Mouse (Mus musculus) midbrain, embryonic 11.5 days (tissue): ENCODE results near the gene Crb1. TPM values are rescaled to one million over a fixed set of nuclear protein-coding genes. Genes with fewer than 3 reads are reported as not detected.

Source experiments
- ATAC-seq: fragments of 200-750 bp; cut with Nextera tagmentation; 2 replicates; pipeline ENCODE4 v1.8.0; 2017; ENCODE audit warnings: moderate TSS enrichment, moderate library complexity; ENCODE audit not compliant: low FRiP score
- DNase-seq: peaks from one replicate; pipeline ENCODE4 v3.0.0; 2015; ENCODE audit warnings: low spot score; ENCODE audit errors: missing footprints
- H3K27ac ChIP-seq: fragments of 300-500 bp; sonication (generic); 2 replicates; pipeline ENCODE4 v1.5.1; 2014; ENCODE audit warnings: low read depth, low read length
- H3K27me3 ChIP-seq: fragments of 300-500 bp; sonication (generic); 2 replicates; pipeline ENCODE4 v1.6.1; 2014; ENCODE audit warnings: mild to moderate bottlenecking, low read length, moderate library complexity, mixed read lengths; ENCODE audit not compliant: control insufficient read depth, insufficient read depth
- H3K36me3 ChIP-seq: fragments of 300-500 bp; sonication (generic); 2 replicates; pipeline ENCODE4 v1.6.1; 2014; ENCODE audit warnings: mild to moderate bottlenecking, low read length, moderate library complexity, mixed read lengths; ENCODE audit not compliant: control insufficient read depth, insufficient read depth
- H3K4me1 ChIP-seq: fragments of 300-500 bp; sonication (generic); 2 replicates; pipeline ENCODE4 v1.6.1; 2014; ENCODE audit warnings: low read length; ENCODE audit not compliant: control insufficient read depth, insufficient read depth
- H3K4me2 ChIP-seq: fragments of 300-500 bp; sonication (generic); 2 replicates; pipeline ENCODE4 v1.6.1; 2014; ENCODE audit warnings: mild to moderate bottlenecking, moderate library complexity
- H3K4me3 ChIP-seq: fragments of 300-500 bp; sonication (generic); 2 replicates; pipeline ENCODE4 v1.5.1; 2014; ENCODE audit warnings: low read depth, low read length
- H3K9ac ChIP-seq: fragments of 300-500 bp; sonication (generic); 2 replicates; pipeline ENCODE4 v1.6.1; 2014; ENCODE audit warnings: low read length
- H3K9me3 ChIP-seq: fragments of 300-500 bp; sonication (generic); 2 replicates; pipeline ENCODE4 v1.6.1; 2016; ENCODE audit warnings: low read length; ENCODE audit not compliant: control insufficient read depth
- WGBS: fragments of 180-500 bp; shearing (Covaris S2); extraction: QIAGEN DNeasy Blood & Tissue Kit; methylation state at CpG from one replicate; pipeline ENCODE4 v1.1.7; 2014; 5-methylcytosine and 5-hydroxymethylcytosine counted together
- polyA plus RNA-seq: library from polyadenylated mRNA; unstranded; fragments of >200 nt; fragmentation: Nextera tagmentation; extraction: Ambion mirVana; gene quantifications from 2 replicates; pipeline ENCODE4 v1.2.1, GENCODE M21; 2014

Crb1 gene
- polyA plus RNA-seq, 1 experiment from 2014 or later, result 2.5 TPM

DNA sequence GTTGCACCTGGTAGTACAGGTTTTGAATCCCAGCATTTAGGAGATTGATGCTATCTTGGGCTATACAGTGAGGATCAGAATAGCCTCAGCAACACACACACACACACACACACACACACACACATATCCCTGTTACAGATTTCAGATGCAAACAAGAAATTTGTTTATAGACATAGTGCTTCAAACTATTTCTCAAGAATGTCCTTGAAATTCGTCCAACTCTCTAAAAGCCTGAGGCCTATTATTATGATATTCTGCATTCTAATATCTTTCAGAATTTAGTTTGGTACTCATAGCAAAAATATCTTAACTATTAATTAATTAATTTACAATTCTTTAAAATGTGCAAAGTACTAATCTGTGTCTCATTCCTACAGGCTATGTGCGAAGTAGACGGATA lies 124.9 kb downstream of the Crb1 start:
- ATAC-seq, result no peak
- no peak for DNase-seq
- H3K27me3 ChIP-seq, result no peaks in the 10 kb centered on the region
- H3K36me3 ChIP-seq, result no peaks in the 10 kb centered on the region
- no peaks in the 10 kb centered on the region for H3K9me3 ChIP-seq
- no peak overlapping the region for H3K9ac ChIP-seq
- H3K4me1 ChIP-seq, result no peaks in the 10 kb centered on the region
- WGBS, result 91% methylated on average over 3 of the region's 3 CpGs
- H3K4me2 ChIP-seq, result no peak overlapping the region
- H3K27ac ChIP-seq, result no peak overlapping the region
- no peak overlapping the region for H3K4me3 ChIP-seq

DNA sequence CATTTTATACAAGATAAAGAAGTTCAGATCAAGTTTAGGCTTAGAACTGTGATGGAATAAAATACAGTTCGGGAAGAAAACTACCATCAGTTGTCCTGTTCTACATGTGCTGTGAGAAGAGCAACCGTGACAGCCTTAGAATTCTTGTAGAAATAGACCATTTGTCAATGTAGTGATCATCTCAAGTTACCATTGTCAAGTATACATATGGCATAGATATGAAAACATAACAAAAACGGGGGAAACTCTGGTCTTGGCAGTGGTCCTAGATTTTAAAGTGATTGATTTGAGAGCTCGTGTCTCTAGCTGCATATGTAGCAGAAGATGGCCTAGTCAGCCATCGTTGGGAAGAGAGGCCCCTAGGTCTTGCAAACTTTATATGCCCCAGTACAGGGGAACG lies 127.7 kb downstream of the Crb1 start:
- no peak overlapping the region for H3K4me2 ChIP-seq
- no peak overlapping the region for H3K9ac ChIP-seq
- H3K36me3 ChIP-seq, result no peaks in the 10 kb centered on the region
- H3K27ac ChIP-seq, result no peak overlapping the region
- H3K4me3 ChIP-seq, result no peak overlapping the region
- no peaks in the 10 kb centered on the region for H3K27me3 ChIP-seq
- no peaks in the 10 kb centered on the region for H3K4me1 ChIP-seq
- no peak for DNase-seq
- no peak for ATAC-seq
- WGBS, result 94% methylated on average over 6 of the region's 6 CpGs
- H3K9me3 ChIP-seq, result no peaks in the 10 kb centered on the region

- H3K27me3 ChIP-seq, result no peaks in the 10 kb centered on the region
- H3K9me3 ChIP-seq, result no peaks in the 10 kb centered on the region
- H3K4me3 ChIP-seq, result no peak overlapping the region
- ATAC-seq (no peak), DNase-seq (no peak)
- WGBS, result 86% methylated on average over 12 of the region's 12 CpGs
- H3K36me3 ChIP-seq, result no peaks in the 10 kb centered on the region
- H3K4me2 ChIP-seq, result no peak overlapping the region
- H3K27ac ChIP-seq, result no peak overlapping the region
- no peak overlapping the region for H3K9ac ChIP-seq
- no peaks in the 10 kb centered on the region for H3K4me1 ChIP-seq
These were observed 130.0 kb downstream of the Crb1 start for GRCm38 (mm10) chr1:139246723-139247380.

DNA sequence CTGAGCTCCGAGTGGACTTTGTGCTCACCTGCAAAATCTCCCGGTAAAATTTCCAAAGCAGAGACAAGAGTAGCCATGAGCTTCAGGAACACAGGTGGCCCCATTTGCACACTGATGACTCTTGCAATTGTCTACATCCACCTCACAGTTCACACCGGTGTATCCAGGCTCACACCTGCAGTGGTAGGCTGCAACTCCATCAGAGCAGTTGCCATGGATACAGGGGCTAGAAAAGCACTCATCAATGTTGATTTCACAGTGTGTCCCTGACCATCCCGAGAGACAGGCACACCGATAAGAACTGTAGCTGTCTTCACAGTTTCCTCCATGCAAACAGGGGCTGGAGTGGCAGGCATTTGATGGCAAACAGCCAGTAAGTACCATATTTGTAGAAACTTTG lies 140.1 kb downstream of the Crb1 start:
- Histone ChIP-seq H3K9ac (no peak overlapping the region), H3K27me3 (no peaks in the 10 kb centered on the region), H3K4me3 (no peak overlapping the region), H3K27ac (no peak overlapping the region), H3K4me1 (no peaks in the 10 kb centered on the region), H3K4me2 (no peak overlapping the region), H3K9me3 (no peaks in the 10 kb centered on the region), H3K36me3 (no peaks in the 10 kb centered on the region)
- ATAC-seq, result no peak
- 61% methylated on average over 5 of the region's 5 CpGs for WGBS
- no peak for DNase-seq

DNA sequence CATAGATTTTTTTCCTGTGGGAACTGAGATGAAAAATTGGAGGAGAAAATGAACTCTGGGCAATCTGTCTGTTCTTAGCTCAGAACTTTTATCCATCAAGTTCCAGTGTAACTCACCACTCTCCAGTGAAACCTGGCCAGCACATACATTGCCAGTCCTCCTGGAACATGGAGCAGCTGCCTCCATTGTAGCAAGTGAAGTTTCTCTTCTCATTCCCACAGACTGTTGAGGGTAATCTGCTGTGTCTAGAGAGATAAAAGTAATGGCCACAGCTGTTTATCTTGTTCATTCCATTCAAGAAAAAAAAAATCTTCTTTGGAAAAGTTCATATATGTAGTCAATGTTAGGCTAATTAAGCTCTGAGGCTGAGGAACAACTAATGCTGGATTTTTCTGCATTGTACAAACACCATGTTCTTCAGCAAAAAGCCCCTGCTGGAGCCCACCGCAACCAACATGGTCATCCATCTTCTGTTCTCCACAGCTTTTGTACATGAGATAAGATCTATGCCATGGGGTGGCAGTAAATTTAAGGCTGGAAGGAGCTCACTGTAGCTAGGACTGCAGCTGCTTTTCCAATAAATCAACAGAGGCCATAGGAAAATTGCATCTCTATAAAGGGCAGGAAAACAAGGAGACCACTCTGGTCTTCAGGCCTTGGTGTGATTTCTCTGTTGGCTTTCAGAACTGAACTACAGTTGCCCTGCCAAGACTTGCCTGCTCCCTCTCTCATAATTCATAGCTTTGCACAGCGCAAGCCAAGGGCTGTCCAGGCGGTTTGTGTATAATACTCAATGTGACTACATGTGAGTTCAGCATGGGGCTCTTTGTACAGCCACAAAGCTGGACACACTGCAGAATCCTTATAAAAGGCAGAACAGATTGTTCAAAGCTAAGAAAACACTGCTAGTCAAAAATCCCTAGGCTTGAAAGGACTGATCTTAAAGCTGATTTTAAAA lies 142.0 kb downstream of the Crb1 start:
- Histone ChIP-seq H3K9ac (no peak overlapping the region), H3K4me2 (no peak overlapping the region), H3K4me3 (no peak overlapping the region), H3K9me3 (no peaks in the 10 kb centered on the region), H3K27ac (no peak overlapping the region), H3K4me1 (no peaks in the 10 kb centered on the region), H3K36me3 (no peaks in the 10 kb centered on the region), H3K27me3 (no peaks in the 10 kb centered on the region)
- 86% methylated on average over 3 of the region's 3 CpGs for WGBS
- DNase-seq, result no peak
- no peak for ATAC-seq

- no peaks in the 10 kb centered on the region for H3K9me3 ChIP-seq
- H3K9ac ChIP-seq, result no peak overlapping the region
- H3K27me3 ChIP-seq, result no peaks in the 10 kb centered on the region
- no peak overlapping the region for H3K27ac ChIP-seq
- H3K4me2 ChIP-seq, result no peak overlapping the region
- no peak overlapping the region for H3K4me3 ChIP-seq
- H3K36me3 ChIP-seq, result no peaks in the 10 kb centered on the region
- H3K4me1 ChIP-seq, result no peaks in the 10 kb centered on the region
- no peak for ATAC-seq
- DNase-seq, result no peak
- 73% methylated on average over 3 of the region's 3 CpGs for WGBS
These were observed 144.3 kb downstream of the Crb1 start for GRCm38 (mm10) chr1:139232636-139233035.

DNA sequence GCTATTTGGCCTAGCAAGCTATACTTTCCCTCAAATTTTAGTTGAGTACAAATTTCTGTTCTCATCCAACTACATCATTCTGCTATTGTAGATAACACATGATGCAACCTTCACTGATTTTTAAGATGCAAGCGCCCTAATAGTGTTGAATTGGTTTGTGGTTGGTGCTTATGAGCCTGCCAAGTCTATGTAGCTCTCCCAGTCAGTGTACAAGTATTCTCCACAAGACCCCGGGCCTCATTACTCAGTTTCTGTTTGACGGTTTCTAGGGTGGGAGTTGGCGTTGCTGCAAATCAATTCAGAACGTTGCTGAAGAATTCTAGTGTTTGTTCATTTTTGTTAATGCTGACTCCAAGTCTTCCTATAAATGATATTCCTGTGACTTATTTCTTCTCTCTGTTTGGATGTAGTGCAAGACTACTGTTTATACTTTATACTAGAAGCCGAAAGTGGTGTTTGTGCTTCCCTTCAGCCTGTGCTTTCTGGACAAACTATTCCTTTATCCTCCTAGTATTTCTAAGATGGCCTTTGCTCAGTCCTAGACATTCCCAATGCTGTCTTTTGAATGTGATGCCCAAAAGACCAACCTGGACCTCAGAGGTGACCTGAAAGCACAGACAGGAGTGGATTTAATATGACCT lies 152.5 kb downstream of the Crb1 start:
- no peak overlapping the region for H3K9ac ChIP-seq
- ATAC-seq (no peak), DNase-seq (peak; percentile 77)
- WGBS, result 89% methylated on average over 6 of the region's 6 CpGs
- no peaks in the 10 kb centered on the region for H3K27me3 ChIP-seq
- H3K27ac ChIP-seq, result no peak overlapping the region
- no peaks in the 10 kb centered on the region for H3K36me3 ChIP-seq
- no peaks in the 10 kb centered on the region for H3K9me3 ChIP-seq
- H3K4me3 ChIP-seq, result no peak overlapping the region
- H3K4me2 ChIP-seq, result no peak overlapping the region
- H3K4me1 ChIP-seq, result no peaks in the 10 kb centered on the region

DNA sequence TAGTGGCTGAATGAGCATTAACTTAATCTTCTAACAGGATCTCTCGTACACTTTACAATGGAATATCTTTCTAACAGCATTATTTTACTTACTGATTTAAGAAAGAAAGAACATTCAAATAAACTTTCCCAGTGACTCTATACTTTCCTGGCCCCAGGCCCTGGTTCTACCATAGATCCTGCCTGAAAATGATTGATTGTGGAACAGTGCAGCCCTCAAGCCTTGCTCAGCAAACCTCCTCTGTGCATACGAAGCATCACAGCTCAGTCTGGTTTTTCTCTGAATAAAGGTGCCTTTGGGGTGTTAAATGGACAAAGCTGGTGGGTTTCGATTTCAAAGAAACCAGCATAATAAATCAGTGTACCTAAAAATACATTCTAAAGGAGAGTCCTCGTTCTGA lies 153.1 kb downstream of the Crb1 start:
- DNase-seq, result peak; percentile 33
- Histone ChIP-seq H3K4me2 (no peak overlapping the region), H3K4me3 (no peak overlapping the region), H3K27me3 (no peaks in the 10 kb centered on the region), H3K36me3 (no peaks in the 10 kb centered on the region), H3K9me3 (no peaks in the 10 kb centered on the region), H3K4me1 (no peaks in the 10 kb centered on the region), H3K9ac (no peak overlapping the region), H3K27ac (no peak overlapping the region)
- 80% methylated on average over 4 of the region's 4 CpGs for WGBS
- no peak for ATAC-seq

DNA sequence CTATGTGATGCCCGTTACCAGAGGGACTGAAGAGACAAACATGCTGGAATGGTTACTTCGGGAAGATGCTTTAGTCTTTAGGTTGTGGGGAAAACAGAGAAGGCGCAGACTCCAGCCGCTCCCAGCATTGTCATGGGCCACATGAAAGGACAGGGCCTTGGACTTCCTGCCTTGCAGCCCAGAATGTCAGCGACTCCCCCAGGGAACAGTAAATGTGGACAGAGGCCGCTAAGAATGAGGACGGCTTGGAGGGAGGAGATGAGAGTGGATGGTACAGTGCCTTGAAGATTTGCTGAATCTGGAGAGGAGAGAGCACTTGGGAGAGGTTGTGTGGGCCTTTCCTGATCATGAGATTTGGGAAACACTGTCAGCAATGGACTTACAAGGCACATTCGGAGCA lies 161.6 kb downstream of the Crb1 start:
- peak; percentile 37 for DNase-seq
- no peak overlapping the region for H3K4me3 ChIP-seq
- no peak overlapping the region for H3K9ac ChIP-seq
- H3K4me2 ChIP-seq, result no peak overlapping the region
- WGBS, result 65% methylated on average over 8 of the region's 8 CpGs
- H3K27ac ChIP-seq, result no peak overlapping the region
- H3K4me1 ChIP-seq, result no peaks in the 10 kb centered on the region
- H3K9me3 ChIP-seq, result no peaks in the 10 kb centered on the region
- no peak for ATAC-seq
- no peaks in the 10 kb centered on the region for H3K36me3 ChIP-seq
- H3K27me3 ChIP-seq, result no peaks in the 10 kb centered on the region
